Mouse (Mus musculus) ES-E14 (cell line): ENCODE results near the gene Gna15.

ENCODE experiments used
- CHD2 ChIP-seq: IDR thresholded peaks from 2 replicates; pipeline ENCODE4 v1.6.1; 2014; ENCODE audit warnings: mild to moderate bottlenecking, low read depth, low read length, inconsistent platforms
- MAFK ChIP-seq: IDR thresholded peaks from 2 replicates; pipeline ENCODE4 v1.6.1; 2014; ENCODE audit warnings: mild to moderate bottlenecking, low read depth, low read length, inconsistent platforms; ENCODE audit not compliant: insufficient read depth
- ZC3H11A ChIP-seq: IDR thresholded peaks from 2 replicates; pipeline ENCODE4 v1.6.1; 2012; ENCODE audit warnings: low read depth, mild to moderate bottlenecking, inconsistent platforms, low read length, borderline replicate concordance
- ZNF384 ChIP-seq: IDR thresholded peaks from 2 replicates; pipeline ENCODE4 v1.6.1; 2012; ENCODE audit warnings: low read depth, low read length, inconsistent platforms

GRCm38 (mm10) chr10:81523142-81523541 is 883 bp downstream of the Gna15 start:
- no peak for TF ChIP-seq MAFK
- TF ChIP-seq ZNF384: no peak
- no peak for TF ChIP-seq ZC3H11A
- no peak for TF ChIP-seq CHD2
